Mouse (Mus musculus) bone marrow macrophage, adult 2 months (primary cell): ENCODE results near the gene Rbp3.

Experiments
- CTCF ChIP-seq: IDR thresholded peaks from 2 replicates; pipeline ENCODE4 v1.5.1; 2012; ENCODE audit warnings: low read depth, mild to moderate bottlenecking, low read length, moderate library complexity
- POLR2A ChIP-seq: IDR thresholded peaks from 2 replicates; pipeline ENCODE4 v1.6.1; 2012; ENCODE audit warnings: mild to moderate bottlenecking, low read depth, low read length, borderline replicate concordance

- TF ChIP-seq POLR2A (no peak), CTCF (no peak)
Observed at GRCm38 (mm10) chr14:33920727-33921559, 32.9 kb upstream of the Rbp3 start.
